Mouse (Mus musculus) liver, postnatal 0 days (tissue): ENCODE measurements around the gene Fasn.

Experiments
- CTCF ChIP-seq: sonication (generic); IDR thresholded peaks from 2 replicates; pipeline ENCODE4 v1.5.1; 2016; ENCODE audit warnings: antibody characterized with exemption, low read depth
- EP300 ChIP-seq: IDR thresholded peaks from 2 replicates; pipeline ENCODE4 v1.6.1; 2016; ENCODE audit warnings: antibody characterized with exemption, low read depth, mild to moderate bottlenecking

GRCm38 (mm10) chr11:120829757-120830532 is 5.6 kb upstream of the Fasn start:
- TF ChIP-seq CTCF (no peak), EP300 (no peak)
